7 mouse cellular contexts compared by ENCODE assay signal in genomic region chr17:68837013-68837858, GRCm38 (mm10). TPM values are rescaled to one million over a fixed set of nuclear protein-coding genes. Genes with fewer than 3 reads are reported as not detected.
DNase-seq lines count a peak whose midpoint lies in the region; ATAC-seq and TF ChIP-seq lines count a peak whose summit lies in the region.

No protein-coding gene starts in this region.

- H3K4me3 ChIP-seq in forebrain, embryonic 11.5 days (ENCODE audit: low read depth, low read length), result peak overlapping the region; percentile 62
- peak overlapping the region; percentile 51 for H3K4me3 ChIP-seq in heart, postnatal 0 days (ENCODE audit: low read depth, low read length)
- H3K4me3 ChIP-seq in left cerebral cortex, adult 2 months, result peak overlapping the region; percentile 59
- peak overlapping the region; percentile 4 for H3K4me3 ChIP-seq in myocyte

- H3K79me2 ChIP-seq in myocyte (ENCODE audit: control insufficient read depth, insufficient read depth), result no peaks in the 10 kb centered on the region

- H3K9me3 ChIP-seq in forebrain, embryonic 11.5 days (ENCODE audit: control insufficient read depth, low read length), result no peaks in the 10 kb centered on the region
- no peaks in the 10 kb centered on the region for H3K9me3 ChIP-seq in heart, postnatal 0 days (replicated peaks; ENCODE audit: control insufficient read depth, low read length)

- WGBS in forebrain, embryonic 11.5 days, result under 1% methylated on average over 63 of the region's 72 CpGs
- WGBS in heart, postnatal 0 days, result under 1% methylated on average over 64 of the region's 72 CpGs

- H3ac ChIP-seq in myocyte (ENCODE audit: control insufficient read depth, insufficient read length), result no peak overlapping the region

- TF ChIP-seq POLR2A in myocyte (IDR thresholded peaks at IDR 0.05; ENCODE audit: insufficient read length, low read depth), result no peak

- no peak for TF ChIP-seq EP300 in heart, postnatal 0 days (IDR thresholded peaks at IDR 0.05; ENCODE audit: low read depth)

- H3K4me2 ChIP-seq in forebrain, embryonic 11.5 days (ENCODE audit: low read depth, low read length, severe bottlenecking), result peak overlapping the region; percentile 73
- peak overlapping the region; percentile 67 for H3K4me2 ChIP-seq in heart, postnatal 0 days (ENCODE audit: low read depth, low read length)
- H3K4me2 ChIP-seq in myocyte (ENCODE audit: low read depth), result peak overlapping the region; percentile 50

- H3K36me3 ChIP-seq in forebrain, embryonic 11.5 days (ENCODE audit: control insufficient read depth, insufficient read depth, low read length), result no peaks in the 10 kb centered on the region
- H3K36me3 ChIP-seq in heart, postnatal 0 days (replicated peaks; ENCODE audit: control insufficient read depth, insufficient read depth, low read length), result no peaks in the 10 kb centered on the region
- no peaks in the 10 kb centered on the region for H3K36me3 ChIP-seq in myocyte (ENCODE audit: control insufficient read depth, insufficient read depth)

- peaks cover 17% of the 10 kb centered on the region for H3K27me3 ChIP-seq in forebrain, embryonic 11.5 days (ENCODE audit: control insufficient read depth, insufficient read depth, low read length)
- peaks cover 81% of the 10 kb centered on the region for H3K27me3 ChIP-seq in heart, postnatal 0 days (ENCODE audit: control insufficient read depth, insufficient read depth, low read length)
- peaks cover 9% of the 10 kb centered on the region for H3K27me3 ChIP-seq in myocyte (ENCODE audit: control insufficient read depth, insufficient read depth, insufficient read length)

- peaks cover 3% of the 10 kb centered on the region; the same call in 1 of the 2 replicates for H3K4me1 ChIP-seq in forebrain, embryonic 11.5 days (replicated peaks; ENCODE audit: control insufficient read depth, insufficient read depth, low read length)
- H3K4me1 ChIP-seq in heart, postnatal 0 days (ENCODE audit: control insufficient read depth, insufficient read depth), result peaks cover 19% of the 10 kb centered on the region; the same call in 1 of the 2 replicates

- ATAC-seq in forebrain, embryonic 11.5 days (replicated peaks; ENCODE audit: low FRiP score), result peak; percentile 87
- ATAC-seq in heart, postnatal 0 days (ENCODE audit: insufficient read depth, low read depth), result peak; percentile 39; the same call in 1 of the 2 replicates

- intact Hi-C loops in left cerebral cortex, adult 2 months (cut with DNase I), result loop anchor here (5.0 kb wide), 1 partner anchor 65 kb away; no protein-coding TSS in a partner anchor

- peak overlapping the region; percentile 77 for H3K9ac ChIP-seq in forebrain, embryonic 11.5 days (ENCODE audit: low read length)
- no peak overlapping the region; the same call in 1 of the 2 replicates for H3K9ac ChIP-seq in heart, postnatal 0 days (replicated peaks; ENCODE audit: low read depth, low read length)

- DNase-seq in ES-CJ7 (ENCODE audit: low read depth, low spot score) (peak; percentile 52), ZHBTc4 (ENCODE audit: low read depth, low spot score) (peak; percentile 86)
- peak; percentile 88 for DNase-seq in forebrain, embryonic 11.5 days (ENCODE audit: low spot score)
- no peak for DNase-seq in heart, postnatal 0 days (ENCODE audit: low spot score)
- DNase-seq in left cerebral cortex, adult 2 months (ENCODE audit: extremely low spot score in 1 of 2, low spot score in 2 of 2), result peak; percentile 60 to 62
- no peak for DNase-seq in c-Kit-positive CD71-positive TER-119-positive erythroid progenitor cells, embryonic 14.5 days (ENCODE audit: low spot score)

- TF ChIP-seq CTCF in heart, postnatal 0 days (IDR thresholded peaks at IDR 0.05; ENCODE audit: low read depth), result no peak
- no peak; the same call in 1 of the 2 replicates for TF ChIP-seq CTCF in left cerebral cortex, adult 2 months (IDR thresholded peaks at IDR 0.05)

- H3K27ac ChIP-seq in forebrain, embryonic 11.5 days (ENCODE audit: low read depth, low read length), result no peak overlapping the region
- no peak overlapping the region for H3K27ac ChIP-seq in heart, postnatal 0 days (ENCODE audit: low read depth)
- H3K27ac ChIP-seq in left cerebral cortex, adult 2 months, result peak overlapping the region; percentile 94

TF ChIP-seq in myocyte, 11 proteins besides CTCF, POLR2A, EP300 and RAD21:
- TF ChIP-seq USF1 (IDR thresholded peaks at IDR 0.05; ENCODE audit: low read depth) (no peak), CEBPB (IDR thresholded peaks at IDR 0.05; ENCODE audit: insufficient read depth, poor library complexity, severe bottlenecking) (no peak), TCF3 (IDR thresholded peaks at IDR 0.05; ENCODE audit: insufficient read length, low read depth) (no peak), MYOG (IDR thresholded peaks at IDR 0.05; ENCODE audit: control insufficient read depth in 1 of 3, insufficient read depth in 1 of 3, insufficient read length in 2 of 3, low read depth in 2 of 3) (peak in 1 of 3 experiments; percentile 7), MAX (IDR thresholded peaks at IDR 0.05; ENCODE audit: low read depth) (no peak)

RNA-seq across cellular contexts. Expression of gene Tmem200c, which starts 10.8 kb away (rescaled TPM):
- 3.7 and 3.8 TPM in 2 replicates for polyA plus RNA-seq in forebrain, embryonic 11.5 days (2014; fragmentation: Nextera tagmentation; extraction: Ambion mirVana)
- 0.19 TPM in 1 of 2 replicates, not detected in the other for total RNA-seq in heart, postnatal 0 days (2014; rRNA removed; ENCODE audit: low replicate concordance)
- not detected in 2 replicates for polyA plus RNA-seq in heart, postnatal 0 days (2015; fragmentation: Nextera tagmentation; extraction: Ambion mirVana)
- total RNA-seq in left cerebral cortex, adult 2 months (2021), result 10 to 100 TPM; 20.3 to 21.1 TPM
- polyA plus RNA-seq in myocyte (2012; fragmentation: generic; extraction: Trizol), result 0.34 TPM

Comparison
In these comparisons a context has a peak if more than half of its experiments do, and no peak if none do; other contexts are left out.
1. DNase-seq: peak in ES-CJ7 (single experiment), ZHBTc4 (single experiment), forebrain, embryonic 11.5 days (single experiment) and left cerebral cortex, adult 2 months (2 of 2); none in heart, postnatal 0 days (single experiment) and c-Kit-positive CD71-positive TER-119-positive erythroid progenitor cells, embryonic 14.5 days (single experiment).
2. H3K4me3 ChIP-seq: peak in every context shown above with its lines; median percentile 62 in forebrain, embryonic 11.5 days; 59 in left cerebral cortex, adult 2 months; 51 in heart, postnatal 0 days; 4 in myocyte.
3. Peak in every context shown above with its lines, with median percentiles within 50 percentile points of each other: H3K4me2 ChIP-seq.